Mouse (Mus musculus) cerebral cortex, adult 2 months (tissue): ENCODE data around the gene Gm10188.

Experiments used
- WGBS: fragments of 180-500 bp; shearing (Covaris S2); methylation state at CpG from one replicate; pipeline ENCODE4 v1.1.7; 2018; 5-methylcytosine and 5-hydroxymethylcytosine counted together

Gm10188 gene

DNA sequence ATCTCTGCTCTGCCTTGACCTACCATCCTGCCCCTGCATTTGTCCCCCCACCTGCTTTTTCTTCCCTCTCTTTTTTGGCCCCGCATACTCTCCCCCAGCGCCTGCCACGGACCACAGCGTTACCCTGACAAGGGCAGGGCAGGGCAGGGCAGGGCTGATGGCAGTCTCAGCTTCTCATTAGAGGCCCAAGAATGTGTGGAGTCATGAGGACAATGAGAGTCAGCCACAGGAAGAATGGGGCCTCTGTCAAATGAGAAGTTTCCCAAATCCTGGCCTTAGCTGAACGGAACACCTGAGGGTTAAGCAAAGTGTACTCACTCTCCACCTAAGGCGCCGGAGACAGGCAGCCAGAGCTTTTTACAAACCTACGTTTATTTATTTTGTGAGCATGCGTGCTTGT is 34.5 kb downstream of the Gm10188 start:
- WGBS = 88% methylated on average over 9 of the region's 9 CpGs

DNA sequence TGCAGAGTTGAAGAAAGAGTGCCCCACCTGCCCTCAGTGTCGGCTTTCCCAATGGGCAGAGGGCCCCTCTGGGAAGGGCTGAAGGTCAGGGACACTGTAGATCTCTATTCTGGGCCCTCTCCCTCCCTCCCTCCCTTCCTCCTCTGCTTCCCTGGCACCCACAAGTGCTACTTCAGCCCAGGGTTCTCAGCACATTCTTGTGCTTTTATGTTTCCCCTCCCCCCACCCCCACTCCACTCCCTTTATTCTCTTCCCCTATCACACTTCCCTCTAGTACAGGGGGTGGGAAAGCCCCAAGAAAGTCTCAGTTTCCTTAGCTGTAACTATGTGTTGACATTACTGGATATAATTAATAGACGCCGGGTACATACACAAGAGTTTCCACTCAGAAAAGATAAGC is 34.9 kb downstream of the Gm10188 start:
- WGBS = 77% methylated on average over 3 of the region's 3 CpGs

DNA sequence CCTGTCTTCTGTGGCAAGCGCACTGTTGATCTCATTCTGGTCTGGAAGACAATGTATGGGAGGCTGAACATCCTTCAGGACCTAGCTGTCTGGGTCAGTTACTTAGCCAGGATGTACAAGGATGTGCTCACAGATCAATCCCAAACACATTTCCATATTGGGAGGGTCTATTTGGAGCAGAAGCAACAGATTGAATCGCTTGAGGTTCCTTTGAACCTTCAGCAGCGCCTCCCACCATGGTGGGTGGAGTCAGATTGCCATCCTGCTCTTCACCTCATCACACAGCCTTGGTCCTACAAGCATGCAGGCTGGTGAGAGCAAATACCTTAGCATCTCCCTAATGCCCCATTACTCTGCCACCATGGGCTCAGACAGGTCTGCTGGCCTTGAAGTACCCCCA is 35.8 kb downstream of the Gm10188 start:
- WGBS = 79% methylated on average over 3 of the region's 3 CpGs

DNA sequence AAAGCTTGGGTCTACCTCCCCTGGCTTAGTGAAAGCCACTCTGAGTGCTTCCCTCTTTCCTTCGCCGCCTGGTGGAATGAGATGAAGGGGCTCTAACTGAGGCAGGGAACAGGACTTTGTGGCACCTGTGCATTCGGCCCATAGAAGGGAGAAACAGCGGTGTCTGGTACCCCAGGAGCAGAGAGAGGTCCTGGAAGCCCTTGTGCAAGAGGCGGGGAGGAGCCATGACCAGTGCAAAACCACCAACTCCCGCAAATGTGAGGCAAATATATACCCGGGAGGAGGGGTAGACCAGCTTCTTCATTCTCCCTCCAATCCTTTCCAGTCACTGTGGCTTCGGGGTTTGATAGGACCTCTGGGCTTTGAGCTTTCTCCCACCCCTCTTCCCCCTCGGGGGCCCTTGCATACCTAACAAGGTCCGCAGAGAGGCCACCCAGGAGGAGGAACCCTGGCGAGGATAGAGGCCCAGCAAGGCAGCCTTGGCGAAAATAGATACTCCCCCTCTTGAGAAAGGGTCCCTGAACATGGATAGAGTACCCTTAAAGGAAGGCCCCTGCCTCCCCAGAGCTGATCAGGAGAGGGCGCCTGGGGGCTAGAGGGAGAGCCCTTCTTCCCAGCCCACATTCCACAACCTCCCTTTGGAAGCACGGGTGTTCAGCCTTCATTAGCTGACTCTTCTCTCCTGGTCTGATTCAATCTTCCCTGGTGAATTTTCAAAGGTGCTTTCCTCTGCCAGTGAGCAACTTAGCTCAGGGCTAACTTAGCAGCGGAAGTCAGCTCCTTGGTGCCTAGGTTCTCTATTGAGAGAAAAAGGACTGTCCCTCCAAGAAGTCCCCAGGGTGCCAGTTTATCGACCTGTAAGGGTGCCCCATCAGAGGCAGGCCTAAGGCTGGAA is 37.5 kb downstream of the Gm10188 start:
- 38% methylated on average over 16 of the region's 16 CpGs for WGBS

DNA sequence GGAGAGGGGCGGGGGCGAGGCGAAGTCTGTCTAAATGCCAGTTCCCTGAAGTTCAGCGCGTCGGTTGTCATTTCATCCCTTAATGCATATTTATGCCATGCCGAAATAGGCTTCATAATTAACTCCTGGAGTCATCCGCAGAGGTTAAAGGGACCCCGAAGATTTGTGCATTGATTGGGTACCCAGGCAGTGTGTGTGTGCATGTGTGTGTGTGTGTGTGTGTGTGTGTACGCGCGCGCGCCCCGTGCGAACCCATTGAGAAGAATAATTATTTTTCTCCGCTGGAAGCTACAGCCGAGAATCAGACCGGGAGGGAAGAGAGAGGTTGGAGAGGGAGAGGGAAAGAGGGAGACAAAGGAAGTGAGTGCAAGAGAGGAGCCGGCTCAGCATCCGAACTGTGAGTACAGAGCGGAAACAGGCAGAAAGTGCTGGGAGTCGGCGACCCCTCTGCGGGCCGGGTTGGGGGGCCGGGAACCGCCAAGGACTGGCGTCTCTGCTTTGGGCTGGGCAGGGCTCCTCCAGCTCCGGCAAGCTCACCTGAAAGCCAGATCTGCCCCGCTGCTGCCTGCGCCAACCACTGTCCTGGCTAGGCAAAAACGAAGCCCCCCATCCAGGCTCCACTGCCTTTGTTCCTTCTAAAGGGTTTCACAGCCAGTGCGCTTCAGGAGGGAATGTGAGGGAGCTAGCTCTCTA is 38.3 kb downstream of the Gm10188 start, which contains the start of the genes Lemd1 and AC124108.1:
TSS of gene Lemd1 (plus strand) at position 339 of the 693 bp plus-strand sequence.
TSS of gene AC124108.1 (plus strand) at position 365 of the 693 bp plus-strand sequence.
- 5% methylated on average over 34 of the region's 34 CpGs for WGBS

DNA sequence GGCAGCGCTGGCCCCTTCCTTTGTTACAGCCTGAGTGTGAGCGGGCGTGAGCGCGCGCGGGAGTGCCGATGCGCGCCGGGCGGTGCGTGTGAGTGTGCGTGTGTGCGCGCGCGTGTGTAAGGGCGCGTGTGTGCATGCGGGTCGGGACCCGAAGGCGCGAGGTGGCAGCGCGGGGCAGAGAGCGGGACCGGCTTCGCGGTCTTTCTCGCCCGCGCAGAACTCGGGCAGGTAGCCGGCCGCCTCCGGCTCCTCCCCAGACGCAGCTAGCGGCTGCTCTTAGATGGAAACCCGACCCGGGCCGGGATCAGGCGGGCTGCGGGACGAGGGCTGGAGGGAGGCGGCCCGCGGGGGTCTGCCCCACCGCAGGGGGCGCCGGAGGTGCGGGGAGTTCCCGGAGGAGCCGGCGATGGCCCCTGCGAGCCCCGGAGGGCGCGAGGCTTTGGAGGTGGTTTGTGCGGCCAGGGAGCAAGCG is 38.9 kb downstream of the Gm10188 start:
- WGBS = 2% methylated on average over 60 of the region's 62 CpGs

DNA sequence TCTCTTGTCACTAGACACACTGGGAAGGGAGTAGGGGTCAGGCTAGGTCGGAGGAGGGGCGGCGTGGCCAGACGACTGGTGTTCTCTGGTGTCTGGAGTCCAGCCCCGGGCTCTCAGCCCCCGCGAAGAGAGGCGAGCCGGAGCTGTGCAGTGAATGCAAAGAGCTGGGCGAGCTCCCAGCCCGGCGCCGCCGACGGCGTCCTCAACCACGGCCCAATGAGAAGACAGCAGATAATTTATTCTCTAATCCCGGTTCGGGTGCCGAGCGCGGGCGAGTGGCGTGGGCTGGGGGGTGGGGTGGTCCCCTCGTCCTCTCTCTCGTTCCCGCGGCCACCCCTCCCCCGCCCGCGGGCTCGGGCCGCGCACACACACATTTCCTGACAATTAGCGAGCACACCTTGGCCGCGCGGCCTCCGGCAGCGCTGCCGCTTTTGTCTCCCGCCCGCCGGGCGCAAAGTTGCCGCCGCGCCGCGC is 39.5 kb downstream of the Gm10188 start:
- WGBS = 2% methylated on average over 50 of the region's 50 CpGs

DNA sequence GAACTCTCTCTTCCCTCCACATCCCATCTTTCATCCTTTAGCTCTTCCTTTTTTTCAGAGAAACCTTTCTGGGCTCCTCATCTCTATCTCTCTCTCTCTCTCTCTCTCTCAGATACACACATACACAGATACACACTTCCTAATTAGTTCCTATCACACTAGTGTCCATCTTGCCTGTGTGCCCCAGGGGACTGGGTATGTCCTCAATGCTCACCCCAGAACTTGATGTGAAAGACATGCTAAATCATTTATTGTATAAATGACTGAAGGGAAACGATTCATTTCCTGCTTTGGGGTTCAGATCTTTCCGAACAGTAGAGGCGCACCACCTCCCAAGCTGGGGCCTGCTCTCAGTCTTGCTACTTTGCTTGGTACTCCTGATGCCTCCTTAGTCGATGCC is 40.3 kb downstream of the Gm10188 start:
- WGBS = 60% methylated on average over 4 of the region's 4 CpGs

DNA sequence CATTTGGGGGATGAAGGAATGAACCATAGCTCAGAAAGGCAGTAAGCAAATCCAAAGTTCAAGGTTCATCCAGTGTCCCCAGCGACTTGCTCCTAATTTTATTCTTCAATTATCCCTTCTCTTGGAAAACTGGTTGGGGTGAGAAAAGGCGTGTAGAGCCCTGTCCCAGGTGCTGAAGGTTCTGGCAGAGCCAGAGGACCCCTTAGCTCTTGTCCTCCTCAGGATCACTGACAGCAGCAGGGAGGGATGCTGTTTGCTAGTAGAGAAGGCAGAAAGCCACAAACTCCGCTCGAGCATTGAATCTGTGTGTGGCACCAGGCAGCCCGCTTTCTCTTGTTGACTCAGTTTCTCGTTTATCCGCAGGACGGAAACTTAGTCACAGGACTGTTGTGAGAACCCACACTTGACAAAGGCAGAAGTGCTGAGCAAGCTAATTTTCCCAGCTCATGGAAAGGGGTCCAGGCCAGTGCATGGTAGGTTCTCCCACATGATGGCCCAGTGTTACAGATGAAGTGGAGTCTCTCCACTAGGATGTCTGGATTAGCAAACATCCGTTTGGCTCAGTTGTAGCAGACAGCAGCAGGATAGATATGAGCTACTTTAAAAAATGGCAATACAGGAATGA is 41.0 kb downstream of the Gm10188 start:
- 76% methylated on average over 9 of the region's 9 CpGs for WGBS

DNA sequence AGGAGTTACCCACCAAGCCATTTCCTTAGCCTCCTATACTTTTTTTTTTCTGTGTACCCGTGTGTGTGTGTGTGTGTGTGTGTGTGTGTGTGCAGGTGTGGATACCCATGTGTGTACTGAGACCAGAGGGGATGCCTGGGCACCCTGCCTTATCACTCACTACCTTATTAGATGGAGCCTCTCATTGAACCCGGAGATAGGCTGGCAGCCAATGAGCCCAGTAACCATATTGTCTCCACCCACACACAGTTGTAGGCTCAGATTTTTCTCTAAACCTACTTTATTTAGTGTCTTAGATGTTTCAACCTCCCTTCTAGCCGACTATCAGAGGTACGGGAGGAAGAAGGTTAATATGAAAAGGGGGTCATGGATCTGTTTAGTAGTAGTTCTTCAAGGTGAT is 43.3 kb downstream of the Gm10188 start:
- 55% methylated on average over 4 of the region's 4 CpGs for WGBS
